Mouse (Mus musculus) heart, postnatal 36 days (tissue): ENCODE results near the gene Arhgef17. TPM values are rescaled to one million over a fixed set of nuclear protein-coding genes. Genes with fewer than 3 reads are reported as not detected.

Source experiments
- DNase-seq, 2 experiments: peaks; one replicate each; pipeline ENCODE4 v3.0.0; 2021 to 2022
- intact Hi-C: fragments of 180-260 bp; cut with DNase I; formaldehyde crosslinking; loops from one replicate; pipeline ENCODE4 v1.15.1; 2025
- total RNA-seq, 2 experiments: library from RNA; stranded (reverse); gene quantifications; 2 replicates each; pipeline ENCODE4 v1.2.3; 2021

Arhgef17 gene
- 10 to 100 TPM; 24.3 to 29.9 TPM for total RNA-seq

GRCm38 (mm10) chr7:100931926-100932480 lies at the start of gene Arhgef17:
Gene Arhgef17 (minus strand): TSS chr7:100932107.
- peak; percentile 65 to 72 for DNase-seq
- intact Hi-C loops = loop anchor here (1.0 kb wide), 1 partner anchor 25 kb away; no protein-coding TSS in a partner anchor

- intact Hi-C loops = loop anchor here (5.0 kb wide), 1 partner anchor 37 kb away; no protein-coding TSS in a partner anchor
These were observed 47.3 kb upstream of the Arhgef17 start for GRCm38 (mm10) chr7:100979175-100979574.

GRCm38 (mm10) chr7:100978171-100978570 lies 46.3 kb upstream of the Arhgef17 start:
- intact Hi-C loops = loop anchor here (5.0 kb wide), 1 partner anchor 36 kb away; no protein-coding TSS in a partner anchor
- no peak for DNase-seq

More at GRCm38 (mm10) chr7:100979175-100979574, 47.3 kb upstream of the Arhgef17 start:
- DNase-seq = peak; percentile 71 to 75

GRCm38 (mm10) chr7:100974135-100974903 lies 42.4 kb upstream of the Arhgef17 start, which contains the start of gene P2ry6:
Gene P2ry6 (minus strand): TSS chr7:100974649.
- intact Hi-C loops = no loop called here
- peak in 1 of 2 experiments; percentile 54 for DNase-seq

- intact Hi-C loops = no loop called here
- DNase-seq = no peak
These were observed 41.0 kb upstream of the Arhgef17 start for GRCm38 (mm10) chr7:100972875-100973274.

- intact Hi-C loops = no loop called here
- DNase-seq = no peak
These were observed 37.2 kb upstream of the Arhgef17 start for GRCm38 (mm10) chr7:100968874-100969659.

GRCm38 (mm10) chr7:100968376-100968775 lies 36.5 kb upstream of the Arhgef17 start:
- no peak for DNase-seq
- intact Hi-C loops = no loop called here

- intact Hi-C loops = no loop called here
- DNase-seq = no peak
These were observed 35.9 kb upstream of the Arhgef17 start for GRCm38 (mm10) chr7:100967850-100968249.

- intact Hi-C loops = no loop called here
- no peak for DNase-seq
These were observed 34.1 kb upstream of the Arhgef17 start for GRCm38 (mm10) chr7:100966014-100966413.

GRCm38 (mm10) chr7:100965079-100965478 lies 33.2 kb upstream of the Arhgef17 start:
- DNase-seq = no peak
- intact Hi-C loops = loop anchor here (1.0 to 2.0 kb wide), 2 partner anchors 22 to 56 kb away; no protein-coding TSS in a partner anchor

GRCm38 (mm10) chr7:100964242-100964641 lies 32.3 kb upstream of the Arhgef17 start:
- DNase-seq = no peak
- intact Hi-C loops = loop anchor here (2.0 kb wide), 1 partner anchor 55 kb away; no protein-coding TSS in a partner anchor

GRCm38 (mm10) chr7:100963381-100963780 lies 31.5 kb upstream of the Arhgef17 start:
- intact Hi-C loops = no loop called here
- no peak for DNase-seq

GRCm38 (mm10) chr7:100961146-100961545 lies 29.2 kb upstream of the Arhgef17 start:
- DNase-seq = no peak

GRCm38 (mm10) chr7:100960462-100960861 lies 28.6 kb upstream of the Arhgef17 start:
- intact Hi-C loops = no loop called here
- DNase-seq = no peak

More at GRCm38 (mm10) chr7:100961146-100961545, 29.2 kb upstream of the Arhgef17 start:
- intact Hi-C loops = no loop called here

GRCm38 (mm10) chr7:100958426-100958825 lies 26.5 kb upstream of the Arhgef17 start:
- intact Hi-C loops = no loop called here
- no peak for DNase-seq

GRCm38 (mm10) chr7:100952686-100953085 lies 20.8 kb upstream of the Arhgef17 start:
- intact Hi-C loops = no loop called here
- no peak for DNase-seq

GRCm38 (mm10) chr7:100951903-100952302 lies 20.0 kb upstream of the Arhgef17 start:
- intact Hi-C loops = no loop called here
- no peak for DNase-seq

GRCm38 (mm10) chr7:100950481-100951010 lies 18.6 kb upstream of the Arhgef17 start:
- DNase-seq = peak in 1 of 2 experiments; percentile 57

GRCm38 (mm10) chr7:100950031-100950430 lies 18.1 kb upstream of the Arhgef17 start:
- intact Hi-C loops = no loop called here
- no peak for DNase-seq

More at GRCm38 (mm10) chr7:100950481-100951010, 18.6 kb upstream of the Arhgef17 start:
- intact Hi-C loops = no loop called here

GRCm38 (mm10) chr7:100944738-100945137 lies 12.8 kb upstream of the Arhgef17 start:
- DNase-seq = no peak
- intact Hi-C loops = loop anchor here (5.0 kb wide), 1 partner anchor 33 kb away; no protein-coding TSS in a partner anchor
